Mouse (Mus musculus) cerebellum, postnatal 36 days (tissue): ENCODE data around the gene Dcp1b.

Source experiments
- DNase-seq, 2 experiments: peaks; one replicate each; pipeline ENCODE4 v3.0.0; 2021 to 2022; ENCODE audit warnings: mixed read lengths in 2 of 2

The Dcp1b gene

GRCm38 (mm10) chr6:119175078-119175853 is at the start of gene Dcp1b:
Gene Dcp1b, plus strand, starts transcription at chr6:119175253.
- peak; percentile 87 to 89 for DNase-seq

GRCm38 (mm10) chr6:119126991-119127390 is 48.1 kb upstream of the Dcp1b start:
- no peak for DNase-seq

GRCm38 (mm10) chr6:119128076-119128475 is 47.0 kb upstream of the Dcp1b start:
- DNase-seq: no peak

- DNase-seq: no peak
These were observed 46.5 kb upstream of the Dcp1b start for GRCm38 (mm10) chr6:119128521-119128920.

GRCm38 (mm10) chr6:119129664-119130063 is 45.4 kb upstream of the Dcp1b start:
- DNase-seq: peak; percentile 23 to 33

- DNase-seq: no peak
These were observed 42.8 kb upstream of the Dcp1b start for GRCm38 (mm10) chr6:119132111-119132735.

GRCm38 (mm10) chr6:119132863-119133262 is 42.2 kb upstream of the Dcp1b start:
- DNase-seq: no peak

- DNase-seq: no peak
These were observed 37.3 kb upstream of the Dcp1b start for GRCm38 (mm10) chr6:119137768-119138167.

GRCm38 (mm10) chr6:119139561-119139960 is 35.5 kb upstream of the Dcp1b start:
- DNase-seq: no peak

GRCm38 (mm10) chr6:119145109-119145508 is 29.9 kb upstream of the Dcp1b start:
- DNase-seq: no peak

GRCm38 (mm10) chr6:119165677-119166076 is 9.4 kb upstream of the Dcp1b start:
- no peak for DNase-seq

GRCm38 (mm10) chr6:119174307-119175074 is 562 bp upstream of the Dcp1b start:
- no peak for DNase-seq

GRCm38 (mm10) chr6:119176103-119176502 is 1.1 kb downstream of the Dcp1b start:
- DNase-seq: no peak

GRCm38 (mm10) chr6:119177101-119177500 is 2.0 kb downstream of the Dcp1b start:
- DNase-seq: no peak

GRCm38 (mm10) chr6:119180188-119180587 is 5.1 kb downstream of the Dcp1b start:
- no peak for DNase-seq

GRCm38 (mm10) chr6:119182211-119182610 is 7.2 kb downstream of the Dcp1b start:
- no peak for DNase-seq

GRCm38 (mm10) chr6:119183781-119184180 is 8.7 kb downstream of the Dcp1b start:
- DNase-seq: no peak

GRCm38 (mm10) chr6:119186658-119187057 is 11.6 kb downstream of the Dcp1b start:
- peak; percentile 40 to 41 for DNase-seq

GRCm38 (mm10) chr6:119187631-119188030 is 12.6 kb downstream of the Dcp1b start:
- DNase-seq: peak; percentile 21 to 31

- DNase-seq: no peak
These were observed 16.4 kb downstream of the Dcp1b start for GRCm38 (mm10) chr6:119191478-119191877.

GRCm38 (mm10) chr6:119193571-119194154 is 18.6 kb downstream of the Dcp1b start:
- DNase-seq: no peak

GRCm38 (mm10) chr6:119194161-119194560 is 19.1 kb downstream of the Dcp1b start:
- DNase-seq: no peak

- no peak for DNase-seq
These were observed 19.5 kb downstream of the Dcp1b start for GRCm38 (mm10) chr6:119194601-119195000.
